Mouse (Mus musculus): Measurements from ENCODE around the gene Grin3a. TPM values are rescaled to one million over a fixed set of nuclear protein-coding genes. Genes with fewer than 3 reads are reported as not detected.
"Not testable (repeated sequence)": the region's sequence is repeated elsewhere in the genome, so short reads cannot be mapped to it uniquely, and the experiment has no call there.

Grin3a gene
- polyA plus RNA-seq, 1 experiment, result 11.9 TPM

DNA sequence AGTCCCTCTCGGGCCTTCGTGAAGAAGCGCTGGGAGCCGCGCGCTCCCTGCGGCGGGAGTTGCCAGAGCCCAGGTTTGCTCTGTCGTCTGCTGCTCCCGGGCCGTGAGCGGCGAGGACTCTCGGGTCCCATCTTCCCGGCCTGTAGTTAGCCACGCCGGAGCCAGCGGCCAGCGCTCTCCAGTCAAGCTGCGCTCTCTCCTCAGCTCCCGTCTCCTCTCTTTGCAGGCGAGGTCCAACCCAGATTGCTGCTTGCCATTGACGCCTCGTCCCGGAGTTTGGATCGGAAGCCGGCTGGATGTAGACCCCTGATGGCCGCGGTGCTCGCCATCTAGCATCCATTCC, 213.4 kb downstream of the Grin3a start:
- H3K4me3 ChIP-seq (replicated peaks; ENCODE audit: insufficient read depth, low read depth, low read length), result peak overlapping the region; percentile 76
- WGBS, result under 1% methylated on average over 30 of the region's 30 CpGs

DNA sequence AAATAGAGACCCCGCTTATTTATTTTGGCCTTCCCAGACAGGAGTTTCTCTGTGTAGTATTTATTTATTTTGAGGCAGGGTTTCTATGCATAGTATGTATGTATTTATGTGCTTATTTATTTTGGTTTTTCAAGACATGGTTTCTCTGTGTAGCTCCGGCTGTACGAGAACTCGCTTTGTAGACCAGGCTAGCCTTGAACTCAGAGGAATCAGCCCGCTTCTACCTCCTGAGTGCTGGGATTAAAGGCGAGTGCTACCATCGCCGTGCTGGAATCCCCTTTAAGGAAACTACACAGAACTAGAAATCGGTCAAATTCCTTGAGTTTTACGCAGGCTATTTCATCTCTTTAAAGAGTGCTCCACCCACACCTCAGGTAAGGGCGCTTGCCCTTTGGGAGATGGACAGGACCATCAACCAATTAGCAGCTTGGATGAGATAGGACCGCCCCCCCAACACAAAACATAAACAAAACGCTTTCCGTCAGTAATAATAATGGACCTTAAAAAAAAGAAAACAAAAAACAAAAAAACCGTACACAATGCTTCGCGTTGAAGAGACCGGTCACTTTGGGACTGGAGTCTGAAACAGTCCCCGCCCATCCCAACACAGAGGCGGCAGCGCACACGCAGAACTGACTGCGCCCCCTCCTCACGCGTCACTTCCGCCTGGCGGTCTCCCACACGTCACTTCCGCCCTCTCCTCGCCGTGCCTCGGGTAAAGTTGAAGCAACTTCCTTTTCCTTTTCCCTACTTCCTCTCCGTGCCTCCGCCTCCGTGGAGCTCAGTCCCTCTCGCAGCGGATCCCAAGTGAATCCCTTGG, 214.0 kb downstream of the Grin3a start, which contains the start of gene Rnf20:
Gene Rnf20 (plus strand): TSS at position 688 of the 820 bp plus-strand sequence.
- TF ChIP-seq CTCF (IDR thresholded peaks at IDR 0.05; ENCODE audit: borderline replicate concordance, insufficient read depth, low read depth, low read length) (no peak), POLR2A (IDR thresholded peaks at IDR 0.05; ENCODE audit: borderline replicate concordance, insufficient read depth, low read length) (peak; percentile 82; the same call in 1 of the 2 replicates)
- H3K4me1 ChIP-seq (ENCODE audit: control insufficient read depth, insufficient read depth, low read length), result peaks cover 4% of the 10 kb centered on the region
- WGBS, result 4% methylated on average over 37 of the region's 37 CpGs

More for the DNA sequence above, 213.4 kb downstream of the Grin3a start:
- TF ChIP-seq CTCF (IDR thresholded peaks at IDR 0.05; ENCODE audit: borderline replicate concordance, insufficient read depth, low read depth, low read length), result no peak
- TF ChIP-seq POLR2A (IDR thresholded peaks at IDR 0.05; ENCODE audit: borderline replicate concordance, insufficient read depth, low read length), result 0 out of 2 replicates have a peak, but pooled peaks have one; percentile 65
- H3K27me3 ChIP-seq (ENCODE audit: control insufficient read depth, insufficient read depth, low read length), result no peaks in the 10 kb centered on the region
- peak overlapping the region; percentile 46 for H3K27ac ChIP-seq (ENCODE audit: insufficient read depth, low read length)
- H3K4me1 ChIP-seq (ENCODE audit: control insufficient read depth, insufficient read depth, low read length), result peaks cover 4% of the 10 kb centered on the region
- no peak for DNase-seq

DNA sequence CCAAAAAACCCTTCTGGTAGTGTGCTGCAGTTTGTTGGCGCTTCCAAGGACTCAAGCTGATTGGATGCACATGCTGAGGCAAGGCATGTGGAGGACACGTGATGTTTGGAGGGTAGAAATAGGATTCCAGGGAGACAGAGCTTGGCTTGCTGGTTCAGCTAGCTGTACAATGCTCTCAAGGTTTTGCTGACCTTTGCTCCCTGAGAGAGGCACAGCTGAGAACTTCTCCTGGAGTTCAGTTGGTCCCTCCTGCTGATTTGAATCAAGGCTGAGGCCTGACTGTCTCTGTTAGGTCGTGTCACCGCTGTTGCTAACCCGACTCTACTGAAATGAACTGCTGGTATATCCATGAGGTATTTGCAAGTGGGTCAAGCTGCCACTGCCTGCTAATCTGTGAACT, 216.6 kb downstream of the Grin3a start:
- 74% methylated on average over 5 of the region's 5 CpGs for WGBS
- Histone ChIP-seq H3K4me1 (ENCODE audit: control insufficient read depth, insufficient read depth, low read length) (peaks cover 4% of the 10 kb centered on the region), H3K27ac (ENCODE audit: insufficient read depth, low read length) (no peak overlapping the region), H3K4me3 (replicated peaks; ENCODE audit: insufficient read depth, low read depth, low read length) (no peak overlapping the region), H3K27me3 (ENCODE audit: control insufficient read depth, insufficient read depth, low read length) (no peaks in the 10 kb centered on the region)
- no peak for TF ChIP-seq POLR2A (IDR thresholded peaks at IDR 0.05; ENCODE audit: borderline replicate concordance, insufficient read depth, low read length)
- TF ChIP-seq CTCF (IDR thresholded peaks at IDR 0.05; ENCODE audit: borderline replicate concordance, insufficient read depth, low read depth, low read length), result no peak
- no peak for DNase-seq

More for the DNA sequence above, 214.0 kb downstream of the Grin3a start, which contains the start of gene Rnf20:
- peak; percentile 96 to 98 for DNase-seq
- peak within 1 kb of the TSS; percentile 46 for H3K27ac ChIP-seq (ENCODE audit: insufficient read depth, low read length)
- H3K4me3 ChIP-seq (replicated peaks; ENCODE audit: insufficient read depth, low read depth, low read length), result peak within 1 kb of the TSS; percentile 76
- no peaks in the 10 kb centered on the region for H3K27me3 ChIP-seq (ENCODE audit: control insufficient read depth, insufficient read depth, low read length)

DNA sequence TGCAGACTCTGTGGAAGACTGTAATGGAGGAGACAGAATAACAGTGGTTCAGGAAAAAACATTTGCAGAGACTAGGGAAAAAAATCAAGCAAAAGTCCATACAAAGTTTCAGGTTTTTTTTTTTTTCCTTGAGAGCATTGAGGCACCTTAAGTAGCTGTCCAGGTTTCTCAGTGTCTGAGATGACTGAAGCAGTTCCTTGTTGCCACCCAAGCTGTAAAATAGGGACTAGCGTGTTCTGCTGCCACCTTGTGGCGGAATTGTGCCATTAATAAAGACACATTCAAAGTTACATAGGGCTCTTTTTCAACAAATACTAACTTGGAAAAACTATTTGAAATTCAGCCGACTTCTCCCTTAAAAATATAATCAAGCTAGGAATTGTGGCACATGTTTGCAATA, 218.6 kb downstream of the Grin3a start:
- TF ChIP-seq POLR2A (IDR thresholded peaks at IDR 0.05; ENCODE audit: borderline replicate concordance, insufficient read depth, low read length) (no peak), CTCF (IDR thresholded peaks at IDR 0.05; ENCODE audit: borderline replicate concordance, insufficient read depth, low read depth, low read length) (peak; percentile 76)

DNA sequence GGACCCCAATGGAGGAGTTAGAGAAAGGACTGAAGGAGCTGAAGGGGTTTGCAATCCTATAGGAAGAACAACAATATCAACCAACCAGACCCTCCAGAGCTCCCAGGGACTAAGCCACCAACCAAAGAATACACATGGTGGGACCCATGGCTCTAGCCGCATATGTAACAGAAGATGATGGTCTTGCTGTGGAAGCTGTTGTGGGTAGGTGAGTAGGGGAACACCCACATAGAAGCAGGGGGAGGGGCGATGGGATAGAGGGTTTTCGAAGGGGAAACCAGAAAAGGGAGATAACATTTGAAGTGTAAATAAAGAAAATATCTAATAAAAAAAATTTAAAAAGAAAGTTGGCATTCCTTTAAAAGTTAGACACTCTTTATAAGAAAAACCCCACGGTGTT, 220.6 kb downstream of the Grin3a start:
- not testable (repeated sequence) for DNase-seq; H3K4me3 ChIP-seq (replicated peaks; ENCODE audit: insufficient read depth, low read depth, low read length); H3K27ac ChIP-seq (ENCODE audit: insufficient read depth, low read length); H3K27me3 ChIP-seq (ENCODE audit: control insufficient read depth, insufficient read depth, low read length); H3K4me1 ChIP-seq (ENCODE audit: control insufficient read depth, insufficient read depth, low read length)
- WGBS, result 93% methylated on average over 4 of the region's 4 CpGs

More for the DNA sequence above, 218.6 kb downstream of the Grin3a start:
- Histone ChIP-seq H3K27me3 (ENCODE audit: control insufficient read depth, insufficient read depth, low read length) (no peaks in the 10 kb centered on the region), H3K4me1 (ENCODE audit: control insufficient read depth, insufficient read depth, low read length) (no peaks in the 10 kb centered on the region), H3K27ac (ENCODE audit: insufficient read depth, low read length) (no peak overlapping the region), H3K4me3 (replicated peaks; ENCODE audit: insufficient read depth, low read depth, low read length) (no peak overlapping the region)
- peak; percentile 57 to 69 for DNase-seq
- WGBS, result 0% methylated on average over 3 of the region's 3 CpGs

DNA sequence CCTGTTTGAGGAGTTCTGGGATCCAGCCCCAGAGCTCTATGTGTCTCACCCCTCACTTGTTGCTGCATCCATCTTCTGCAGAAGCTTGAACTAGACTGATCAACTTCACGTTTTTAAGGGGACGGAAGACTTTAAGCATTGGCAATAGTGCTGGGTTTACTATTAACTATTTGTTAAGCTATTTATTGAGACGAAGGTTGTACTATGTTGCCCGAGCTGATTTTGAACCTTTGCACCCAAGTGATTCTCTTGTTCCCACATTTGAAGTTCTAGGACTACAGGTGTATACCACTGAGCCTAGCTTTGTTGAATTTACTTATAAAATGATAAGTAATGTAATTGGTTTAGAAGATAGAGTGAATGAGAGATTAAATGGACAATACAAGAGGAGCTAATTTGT, 221.6 kb downstream of the Grin3a start:
- no peak overlapping the region for H3K27ac ChIP-seq (ENCODE audit: insufficient read depth, low read length)
- no peak for TF ChIP-seq POLR2A (IDR thresholded peaks at IDR 0.05; ENCODE audit: borderline replicate concordance, insufficient read depth, low read length)
- no peak for TF ChIP-seq CTCF (IDR thresholded peaks at IDR 0.05; ENCODE audit: borderline replicate concordance, insufficient read depth, low read depth, low read length)
- no peaks in the 10 kb centered on the region for H3K27me3 ChIP-seq (ENCODE audit: control insufficient read depth, insufficient read depth, low read length)
- H3K4me3 ChIP-seq (replicated peaks; ENCODE audit: insufficient read depth, low read depth, low read length), result no peak overlapping the region
- no peaks in the 10 kb centered on the region for H3K4me1 ChIP-seq (ENCODE audit: control insufficient read depth, insufficient read depth, low read length)
- WGBS, result 80% methylated on average over 4 of the region's 4 CpGs
- DNase-seq, result no peak

DNA sequence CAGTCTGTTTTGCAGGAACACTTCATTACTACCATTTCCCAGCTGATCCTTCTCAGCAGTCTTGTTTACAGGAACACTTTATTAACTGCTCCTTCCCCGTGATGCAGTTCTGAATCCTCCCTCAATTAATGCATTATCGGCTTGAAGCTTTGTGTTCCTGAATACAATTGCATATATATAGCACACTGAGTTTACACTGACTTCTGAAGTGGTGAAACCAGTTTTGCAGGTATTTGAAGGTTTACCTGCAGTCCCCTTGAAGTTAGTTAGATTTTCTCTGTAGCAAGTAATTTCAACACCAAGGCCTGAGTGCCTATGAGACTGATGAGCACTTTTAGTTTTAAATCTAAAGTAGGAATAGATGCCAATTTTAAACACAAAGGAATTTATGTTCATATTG, 223.3 kb downstream of the Grin3a start:
- no peaks in the 10 kb centered on the region for H3K27me3 ChIP-seq (ENCODE audit: control insufficient read depth, insufficient read depth, low read length)
- no peak overlapping the region for H3K27ac ChIP-seq (ENCODE audit: insufficient read depth, low read length)
- no peak for TF ChIP-seq POLR2A (IDR thresholded peaks at IDR 0.05; ENCODE audit: borderline replicate concordance, insufficient read depth, low read length)
- no peak for TF ChIP-seq CTCF (IDR thresholded peaks at IDR 0.05; ENCODE audit: borderline replicate concordance, insufficient read depth, low read depth, low read length)
- no peaks in the 10 kb centered on the region for H3K4me1 ChIP-seq (ENCODE audit: control insufficient read depth, insufficient read depth, low read length)
- WGBS, result 84% methylated on average over 2 of the region's 2 CpGs
- H3K4me3 ChIP-seq (replicated peaks; ENCODE audit: insufficient read depth, low read depth, low read length), result no peak overlapping the region
- DNase-seq, result no peak

DNA sequence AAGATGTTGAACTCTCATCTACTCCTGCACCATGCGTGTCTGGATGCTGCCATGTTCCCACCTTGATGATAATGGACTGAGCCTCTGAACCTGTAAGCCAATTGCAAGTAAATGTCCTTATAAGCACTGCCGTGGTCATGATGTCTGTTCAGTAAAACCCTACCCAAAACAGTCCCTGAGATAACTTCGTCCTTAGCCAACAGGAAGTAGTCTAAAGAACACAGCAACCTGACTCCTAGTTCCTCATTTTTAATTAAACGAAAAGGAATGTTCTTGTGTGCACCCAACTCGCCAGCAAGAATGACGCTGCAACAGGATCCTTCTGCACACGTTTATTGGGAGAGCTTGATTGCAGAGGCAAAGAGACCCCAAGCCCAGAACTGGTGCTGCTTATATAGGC, 225.7 kb downstream of the Grin3a start:
- DNase-seq, result not testable (repeated sequence)
- 92% methylated on average over 7 of the region's 7 CpGs for WGBS

More for the DNA sequence above, 225.7 kb downstream of the Grin3a start:
- H3K27ac ChIP-seq (ENCODE audit: insufficient read depth, low read length); H3K4me3 ChIP-seq (replicated peaks; ENCODE audit: insufficient read depth, low read depth, low read length); H3K4me1 ChIP-seq (ENCODE audit: control insufficient read depth, insufficient read depth, low read length); H3K27me3 ChIP-seq (ENCODE audit: control insufficient read depth, insufficient read depth, low read length): not testable (repeated sequence)

Measured in cerebellum, adult 2 months (tissue).